Mouse (Mus musculus) heart, adult 9 months (tissue): ENCODE data around the gene Ptrh2.

ENCODE experiments used
- DNase-seq, 2 experiments: peaks; one replicate each; pipeline ENCODE4 v3.0.0; 2022; ENCODE audit warnings: low spot score in 2 of 2

Ptrh2 gene

GRCm38 (mm10) chr11:86683395-86684125, at the start of gene Ptrh2, which contains the start of gene Vmp1:
Gene Ptrh2, plus strand, starts transcription at chr11:86683985.
Gene Vmp1, minus strand, starts transcription at chr11:86683836.
- peak; percentile 87 to 92 for DNase-seq

GRCm38 (mm10) chr11:86634396-86634795, 49.4 kb upstream of the Ptrh2 start:
- no peak for DNase-seq

DNA sequence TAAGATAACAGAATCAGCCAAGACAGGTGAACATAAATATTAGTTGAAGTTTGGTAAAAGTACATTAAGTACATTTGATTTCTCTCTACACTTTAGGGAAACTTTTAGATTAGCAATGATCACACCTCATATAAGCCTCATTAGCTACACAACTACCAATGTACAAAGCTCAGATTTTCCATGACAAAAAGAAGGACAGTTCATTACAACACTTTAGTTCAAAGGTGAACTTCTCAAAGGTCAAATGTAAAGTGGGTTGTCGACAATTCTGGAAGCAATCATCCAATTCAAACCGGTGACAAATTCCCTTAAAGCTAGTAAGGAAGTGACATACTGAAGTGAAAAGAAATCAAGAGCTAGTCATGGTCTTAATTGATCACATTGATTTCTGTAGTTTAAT, 46.1 kb upstream of the Ptrh2 start:
- DNase-seq, result no peak

DNA sequence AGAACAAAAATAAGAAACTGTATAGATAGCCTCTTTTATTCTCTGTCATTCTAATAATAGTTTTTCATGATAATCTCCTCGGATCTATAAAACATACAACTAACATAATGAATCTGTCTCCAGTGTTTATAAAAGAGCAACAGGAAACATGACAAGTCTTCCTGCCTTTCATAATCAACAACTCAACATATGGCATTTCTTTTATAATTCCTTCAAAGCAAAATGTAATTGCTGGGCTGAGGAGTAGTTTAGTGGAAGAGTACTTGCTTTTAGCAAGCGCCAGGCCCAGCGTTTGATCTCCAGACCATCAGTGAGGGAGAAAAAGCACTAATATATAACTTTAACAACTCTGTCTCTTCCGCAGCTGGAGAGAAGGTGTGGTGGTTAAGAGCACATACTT, 42.1 kb upstream of the Ptrh2 start:
- DNase-seq, result no peak

DNA sequence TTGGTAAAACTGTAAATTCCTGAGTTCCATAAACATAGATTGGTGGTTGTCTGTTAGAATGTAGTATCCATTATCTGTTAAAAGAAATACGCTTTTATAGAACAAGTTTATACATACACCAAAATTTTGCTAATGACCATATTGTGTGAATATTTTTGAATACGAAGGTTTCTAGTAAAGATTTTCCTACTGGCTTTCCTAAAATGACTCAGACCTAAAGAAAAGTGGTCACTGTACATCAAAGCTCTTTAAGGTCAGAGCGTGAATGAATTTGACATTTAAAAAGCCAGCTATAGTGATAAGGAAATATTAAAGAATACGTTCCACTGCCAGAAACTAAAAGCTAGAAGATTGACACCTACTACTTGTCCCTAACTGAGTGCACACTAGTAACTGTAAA, 39.2 kb upstream of the Ptrh2 start:
- no peak for DNase-seq

GRCm38 (mm10) chr11:86646136-86646834, 37.5 kb upstream of the Ptrh2 start:
- DNase-seq, result no peak

GRCm38 (mm10) chr11:86646885-86647459, 36.8 kb upstream of the Ptrh2 start:
- no peak for DNase-seq

- no peak for DNase-seq
Measured at GRCm38 (mm10) chr11:86647706-86648447, 35.9 kb upstream of the Ptrh2 start.

DNA sequence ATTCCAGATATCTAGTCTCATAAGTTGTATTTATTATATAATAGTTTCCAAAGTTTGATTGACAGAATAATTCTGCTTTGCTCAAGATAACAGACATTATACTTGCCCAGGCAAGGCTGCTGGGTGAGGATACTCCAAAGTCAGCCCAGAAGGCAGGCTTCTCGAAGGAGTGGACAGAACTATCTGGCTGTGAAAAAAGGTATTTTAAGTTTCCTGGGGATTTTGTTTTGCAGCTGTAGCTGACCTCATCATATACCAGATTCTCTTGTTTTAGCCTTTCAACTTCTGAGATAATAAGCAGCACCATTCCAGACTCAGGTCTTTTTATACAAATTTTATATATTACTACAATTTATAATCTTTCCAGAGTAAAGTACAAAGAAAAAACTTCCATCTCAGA, 34.2 kb upstream of the Ptrh2 start:
- DNase-seq, result no peak

GRCm38 (mm10) chr11:86650676-86651075, 33.1 kb upstream of the Ptrh2 start:
- DNase-seq, result no peak

DNA sequence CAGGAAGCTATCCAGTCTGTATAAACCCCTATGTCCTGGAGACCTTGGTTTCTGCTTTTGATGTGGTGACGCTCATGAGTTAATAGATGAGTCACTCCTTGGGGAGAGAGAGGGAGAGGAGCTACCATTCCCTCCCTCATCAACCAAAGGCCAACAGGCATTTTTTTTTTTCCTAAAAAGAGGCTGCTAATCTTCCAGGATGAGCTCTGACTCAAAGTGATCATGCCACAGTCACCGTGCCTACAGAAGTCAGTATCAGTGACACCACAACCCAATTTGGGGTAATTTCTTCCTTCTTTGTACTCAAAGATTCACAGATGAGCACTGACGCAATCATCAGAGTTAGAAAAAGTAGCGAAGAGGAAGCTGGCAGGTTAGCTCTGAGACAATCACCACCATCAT, 31.2 kb upstream of the Ptrh2 start:
- DNase-seq, result no peak

GRCm38 (mm10) chr11:86653446-86653845, 30.3 kb upstream of the Ptrh2 start:
- peak; percentile 34 to 66 for DNase-seq

DNA sequence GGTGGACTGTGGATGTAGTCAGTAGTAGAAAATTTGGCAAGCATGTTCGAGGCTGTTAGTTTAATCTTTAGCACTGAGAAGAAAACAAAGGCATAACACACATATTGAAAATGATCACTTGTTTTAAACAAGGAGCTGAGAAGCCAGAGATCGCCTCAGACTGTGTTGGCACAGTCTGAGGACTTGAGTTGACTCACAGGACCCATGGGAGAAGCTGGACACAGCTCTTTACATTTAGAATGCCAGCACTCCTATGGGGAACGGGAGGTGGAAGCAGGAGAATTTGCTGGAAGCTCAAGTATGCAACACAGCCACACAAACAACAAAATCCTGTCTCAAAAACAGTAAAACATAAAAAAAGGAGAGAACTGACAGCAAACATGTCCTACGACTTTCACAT, 29.7 kb upstream of the Ptrh2 start:
- no peak for DNase-seq

- no peak for DNase-seq
Measured at GRCm38 (mm10) chr11:86655671-86656070, 28.1 kb upstream of the Ptrh2 start.

GRCm38 (mm10) chr11:86656849-86657567, 26.8 kb upstream of the Ptrh2 start:
- DNase-seq, result no peak

GRCm38 (mm10) chr11:86657863-86658262, 25.9 kb upstream of the Ptrh2 start:
- DNase-seq, result no peak

GRCm38 (mm10) chr11:86662986-86663895, 20.5 kb upstream of the Ptrh2 start:
- DNase-seq, result no peak

GRCm38 (mm10) chr11:86663977-86664376, 19.8 kb upstream of the Ptrh2 start:
- no peak for DNase-seq

DNA sequence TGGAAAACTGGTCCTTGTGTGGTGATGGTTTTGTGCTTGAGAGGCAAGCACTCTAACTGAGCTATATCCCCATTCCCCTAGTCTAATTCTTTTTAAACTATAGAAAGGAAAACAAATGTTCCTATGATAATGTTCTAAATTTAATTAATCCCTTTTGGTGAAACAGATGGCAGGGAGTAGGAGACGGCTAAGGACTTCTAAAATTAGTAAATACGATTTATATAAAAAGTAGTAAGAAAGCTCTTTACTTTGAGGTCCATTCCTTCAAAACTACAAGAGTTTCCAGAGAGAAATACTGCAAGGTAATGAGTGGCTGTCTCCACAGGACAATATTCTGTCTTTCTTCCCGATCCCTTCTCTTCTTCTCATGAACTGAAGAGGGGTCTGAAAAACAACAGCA, 19.4 kb upstream of the Ptrh2 start:
- DNase-seq, result no peak

GRCm38 (mm10) chr11:86667553-86667952, 16.2 kb upstream of the Ptrh2 start:
- no peak for DNase-seq

GRCm38 (mm10) chr11:86668169-86668568, 15.6 kb upstream of the Ptrh2 start:
- no peak for DNase-seq
